Mouse (Mus musculus) thymus, postnatal 10 days (tissue): ENCODE data around the gene Ttc36.
A peak's percentile ranks its signal among the peaks of the same experiment; 100 is the strongest.

Experiments used
- DNase-seq, 2 experiments: peaks; one replicate each; pipeline ENCODE4 v3.0.0; 2021; ENCODE audit warnings: low spot score in 2 of 2

Ttc36 gene

DNA sequence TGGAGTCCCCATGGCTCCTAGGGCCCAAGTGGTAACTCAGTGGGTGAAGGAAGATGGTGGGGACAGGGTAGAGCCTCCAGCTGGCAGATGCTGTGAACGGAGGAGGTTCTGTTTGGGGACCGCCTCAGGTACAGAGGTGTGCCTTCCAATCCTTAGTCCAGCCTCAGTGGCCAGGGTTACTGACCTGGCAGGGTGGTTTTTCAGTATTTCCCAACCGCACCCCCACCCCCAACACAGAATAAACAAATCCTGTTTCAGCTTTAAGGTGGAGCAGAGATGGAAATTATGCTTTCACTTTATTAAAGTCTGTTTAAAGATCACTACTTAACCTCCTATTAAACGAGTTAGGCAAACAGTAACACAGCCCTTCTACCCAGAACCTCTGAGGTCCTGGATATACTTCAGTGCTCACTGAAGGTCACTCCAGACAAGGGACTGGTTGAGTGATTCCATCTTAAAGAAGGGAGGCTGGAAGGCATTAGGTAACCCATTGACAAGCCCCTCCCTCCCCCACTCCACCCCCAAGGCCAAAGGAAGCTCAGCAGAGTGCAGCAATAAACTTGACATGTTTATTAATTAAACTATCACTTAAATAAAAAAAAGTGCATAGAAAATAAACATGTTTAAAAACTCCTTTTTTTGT lies at the start of gene Ttc36:
Gene Ttc36 (minus strand): TSS at position 265 of the 643 bp plus-strand sequence.
- no peak for DNase-seq

DNA sequence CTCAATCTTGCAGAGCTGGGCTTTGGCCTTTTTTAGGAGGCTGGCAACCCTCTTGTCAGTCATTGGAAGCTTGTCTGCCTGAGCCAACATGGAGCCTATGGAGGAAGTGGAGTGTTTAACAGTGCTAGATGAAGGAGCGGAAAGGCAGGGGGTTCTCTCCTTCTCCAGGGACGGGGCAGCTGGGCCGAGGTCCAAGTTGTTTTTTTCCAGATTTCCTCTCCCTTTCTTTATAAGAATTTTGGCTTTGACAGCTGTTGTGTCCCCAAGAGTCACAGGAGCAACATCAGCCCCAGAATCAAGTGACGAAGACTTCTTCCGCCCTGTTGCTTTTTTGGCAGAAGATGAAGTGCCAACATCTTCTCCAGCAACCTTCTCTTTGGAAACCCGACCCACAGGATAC lies 44.6 kb upstream of the Ttc36 start:
- DNase-seq, result no peak

DNA sequence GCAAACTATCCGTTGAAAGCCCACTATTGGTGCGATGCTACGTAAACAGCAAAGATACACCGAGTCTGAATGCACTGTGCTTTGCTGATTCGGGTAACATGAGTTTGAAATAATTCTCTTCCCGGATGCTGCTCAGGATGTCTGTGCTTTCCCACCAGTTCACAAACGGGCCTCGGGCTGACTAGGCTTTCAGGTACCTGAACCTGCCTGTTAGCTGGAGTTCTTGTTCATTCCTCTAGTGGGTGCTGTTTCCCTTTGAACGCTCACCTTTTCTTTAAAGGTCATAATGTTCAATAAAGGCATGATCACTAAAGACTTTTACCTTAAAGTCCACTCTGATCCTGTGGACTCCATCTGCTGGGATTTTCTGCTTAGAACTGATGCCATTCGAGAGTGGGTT lies 38.4 kb upstream of the Ttc36 start:
- DNase-seq, result peak in 1 of 2 experiments; percentile 41

DNA sequence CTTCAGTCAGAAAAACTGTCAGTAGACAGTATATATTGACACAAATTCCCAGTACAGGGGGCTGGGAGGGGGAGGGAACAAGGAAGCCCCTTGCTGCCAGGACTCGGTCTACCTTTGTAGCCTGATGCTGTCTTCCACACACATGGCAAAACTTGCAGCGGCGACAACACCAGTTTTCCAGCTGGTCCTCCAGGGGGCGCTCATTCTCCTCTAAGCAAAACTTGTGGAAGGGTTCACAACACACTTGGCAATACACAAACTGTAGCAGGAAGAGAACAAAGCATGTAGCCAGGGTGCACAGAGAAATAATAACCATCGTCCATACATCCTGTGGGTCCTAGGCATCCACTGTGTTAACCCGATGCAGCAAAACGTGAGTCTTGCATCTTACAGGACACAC lies 33.6 kb upstream of the Ttc36 start:
- DNase-seq, result peak; percentile 60 to 84

DNA sequence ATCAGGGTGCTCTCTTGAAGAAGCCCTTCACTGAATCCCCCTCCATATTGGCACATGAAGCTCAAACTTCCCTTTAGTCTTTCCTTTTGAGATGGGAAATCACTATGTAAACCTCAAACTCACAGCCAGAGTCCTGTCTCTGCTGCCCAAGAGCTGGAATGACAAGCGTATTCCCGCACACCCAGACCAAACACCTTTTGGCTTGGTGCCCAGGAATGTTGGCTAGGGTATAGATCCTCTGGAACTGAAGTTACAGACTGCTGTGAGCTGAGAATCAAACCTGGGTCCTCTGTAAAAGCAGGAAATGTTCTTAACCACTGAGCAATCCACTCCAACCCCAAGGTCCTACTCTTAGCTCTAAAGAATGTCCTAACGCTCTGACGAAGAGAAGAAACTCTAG lies 29.5 kb upstream of the Ttc36 start:
- DNase-seq, result no peak

DNA sequence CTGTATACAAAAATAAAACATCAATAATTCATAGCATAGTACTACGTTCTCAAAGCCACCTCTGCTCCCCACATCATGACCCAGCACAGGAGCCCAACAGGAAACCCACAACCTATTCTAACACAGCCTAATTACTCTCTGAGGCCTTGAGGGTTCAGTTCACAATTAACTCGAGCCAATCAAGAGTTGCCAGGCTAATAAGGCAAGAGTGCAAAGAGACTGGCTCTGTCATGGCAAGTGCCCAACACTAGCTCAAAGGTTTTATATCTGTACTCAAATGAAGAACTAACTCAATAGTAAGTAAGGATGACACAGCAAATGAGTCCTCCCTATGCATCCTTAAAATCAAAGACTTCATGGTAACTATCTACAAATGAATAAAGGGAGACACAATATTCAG lies 27.6 kb upstream of the Ttc36 start:
- DNase-seq, result no peak

DNA sequence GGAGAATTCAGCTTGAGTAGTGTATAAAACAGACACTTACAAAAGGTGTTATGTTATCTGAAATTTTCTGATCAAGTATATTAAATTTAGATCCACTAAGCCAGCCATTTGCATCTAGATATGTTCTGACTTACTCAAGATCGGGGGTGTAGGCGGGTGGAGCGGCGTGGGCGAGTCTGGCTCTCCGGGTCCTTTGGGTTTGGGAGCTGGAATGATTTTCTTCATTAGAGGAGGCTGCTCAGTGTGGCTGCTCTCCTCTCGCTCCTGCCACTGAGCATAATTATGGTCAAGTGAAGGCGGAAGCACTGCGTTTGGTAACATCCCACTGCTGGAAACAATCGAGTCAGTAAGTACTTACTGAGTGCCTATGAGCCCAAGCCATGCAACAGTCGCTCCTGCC lies 26.1 kb upstream of the Ttc36 start:
- DNase-seq, result no peak

DNA sequence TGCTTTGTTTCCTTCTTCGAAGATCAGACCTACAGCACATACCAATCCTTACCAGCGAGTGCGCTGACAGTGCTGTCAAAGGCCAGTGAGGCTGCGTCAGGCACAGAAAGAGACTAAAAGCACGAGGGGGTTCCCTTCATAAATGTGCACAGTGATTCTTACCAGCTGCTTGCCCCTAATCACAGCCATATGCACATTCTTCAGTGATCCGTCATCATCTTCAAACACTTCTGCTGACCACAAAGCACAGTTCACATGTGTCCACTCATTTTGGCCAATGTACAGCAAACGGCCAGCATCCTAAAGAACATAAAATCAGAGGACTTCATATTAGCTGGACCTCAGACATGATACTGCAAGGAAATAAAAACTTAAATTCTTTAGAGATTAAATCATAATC lies 23.8 kb upstream of the Ttc36 start:
- DNase-seq, result no peak

DNA sequence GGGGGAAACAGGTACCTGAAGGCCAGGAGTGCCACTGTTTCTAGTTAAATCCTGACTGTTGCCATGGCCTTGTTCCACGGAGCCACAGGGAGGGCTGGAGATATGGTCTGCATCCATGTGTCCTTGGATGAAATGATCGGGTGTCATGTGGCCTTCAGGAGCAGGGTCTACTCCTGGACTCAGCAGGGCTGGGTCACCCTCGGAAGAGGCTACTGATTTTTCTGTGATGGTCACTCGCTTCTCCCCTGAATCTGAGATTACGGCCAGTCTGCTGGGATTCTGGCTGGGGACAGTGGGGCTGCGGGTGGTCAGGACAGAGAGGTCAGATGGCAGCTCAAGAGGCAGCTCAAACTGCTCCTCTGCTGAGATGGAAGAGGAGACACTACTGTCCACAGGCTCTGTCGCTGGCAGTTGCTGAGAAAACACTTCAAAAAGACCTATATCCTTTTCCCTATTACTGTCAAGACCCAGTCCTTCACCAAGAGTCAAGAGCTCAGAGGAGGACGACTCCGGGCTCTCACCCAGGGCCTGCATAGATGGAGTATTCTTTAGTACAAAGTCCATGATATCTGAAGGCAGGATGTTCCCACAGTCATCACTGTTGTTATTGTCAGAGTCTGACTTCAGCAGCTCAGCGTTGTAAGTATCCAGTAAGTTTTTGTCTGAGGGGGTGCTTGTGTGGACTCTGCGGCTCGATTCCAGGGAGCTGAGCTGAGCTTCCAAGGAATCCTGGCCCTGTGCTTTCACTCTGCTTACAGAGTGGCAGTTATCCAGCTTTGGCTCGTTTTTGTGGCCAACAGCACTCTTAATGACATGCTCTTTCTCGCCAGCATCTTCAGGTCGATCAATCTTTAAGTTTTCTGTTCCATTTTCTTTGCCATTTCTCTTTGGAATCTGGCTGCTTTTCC lies 17.3 kb upstream of the Ttc36 start:
- DNase-seq, result no peak

DNA sequence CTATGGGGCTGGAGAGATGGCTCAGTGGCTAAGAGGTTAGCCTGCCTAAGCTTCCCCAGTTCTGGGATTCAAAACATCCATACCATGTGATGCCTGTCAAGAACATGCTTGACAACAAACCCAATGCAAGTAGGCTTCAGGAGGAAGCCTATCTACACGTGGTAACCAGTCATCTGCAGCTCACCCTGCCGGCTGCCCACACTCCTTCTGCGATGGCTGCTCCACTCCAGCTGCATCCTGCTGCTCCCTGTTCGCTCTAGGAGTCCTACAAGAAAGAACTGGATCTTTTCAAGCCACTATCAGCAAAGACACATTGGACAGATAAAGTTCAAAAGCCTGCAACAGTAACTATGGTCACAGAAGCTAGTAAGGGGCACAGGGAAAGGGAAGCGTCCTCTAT lies 14.7 kb upstream of the Ttc36 start:
- no peak for DNase-seq

DNA sequence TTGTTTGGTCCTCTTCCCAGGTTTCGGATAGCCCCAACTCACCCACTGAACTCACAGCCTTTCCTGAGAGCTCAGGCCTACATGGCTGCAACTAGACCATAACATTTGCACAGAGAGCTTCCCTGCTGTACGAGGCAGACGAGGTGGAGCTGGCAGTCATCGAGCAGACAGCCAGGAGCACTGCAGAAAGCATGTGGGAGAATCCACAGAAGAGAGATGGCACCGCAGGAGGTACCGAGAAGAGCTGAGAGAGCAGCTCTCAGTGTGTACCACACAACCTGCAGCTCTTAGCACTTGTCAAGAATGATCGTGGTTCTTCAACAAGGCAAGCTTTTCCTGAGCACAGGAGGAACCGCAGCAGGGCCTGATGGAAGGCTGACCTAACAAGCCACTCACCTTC lies 11.3 kb upstream of the Ttc36 start:
- no peak for DNase-seq

DNA sequence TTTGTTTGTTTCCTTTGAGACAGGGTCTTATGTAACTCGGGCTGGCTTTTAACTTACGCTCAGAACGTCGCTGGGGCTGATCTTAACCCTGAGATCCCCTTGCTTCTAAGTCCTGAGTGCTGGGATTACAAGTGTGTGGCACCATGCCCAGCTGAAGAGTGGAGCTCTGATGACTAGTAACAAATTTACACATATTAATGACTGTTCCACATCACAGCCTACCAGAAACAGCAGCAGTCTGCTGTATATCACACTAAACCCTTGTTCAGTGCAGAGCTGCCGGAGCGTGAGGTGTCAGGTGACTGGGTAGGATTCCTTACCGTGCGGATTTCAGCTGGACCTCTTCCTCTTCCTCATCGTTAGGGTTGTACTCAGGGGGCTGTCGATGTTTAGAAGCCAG lies 7.4 kb upstream of the Ttc36 start:
- no peak for DNase-seq

DNA sequence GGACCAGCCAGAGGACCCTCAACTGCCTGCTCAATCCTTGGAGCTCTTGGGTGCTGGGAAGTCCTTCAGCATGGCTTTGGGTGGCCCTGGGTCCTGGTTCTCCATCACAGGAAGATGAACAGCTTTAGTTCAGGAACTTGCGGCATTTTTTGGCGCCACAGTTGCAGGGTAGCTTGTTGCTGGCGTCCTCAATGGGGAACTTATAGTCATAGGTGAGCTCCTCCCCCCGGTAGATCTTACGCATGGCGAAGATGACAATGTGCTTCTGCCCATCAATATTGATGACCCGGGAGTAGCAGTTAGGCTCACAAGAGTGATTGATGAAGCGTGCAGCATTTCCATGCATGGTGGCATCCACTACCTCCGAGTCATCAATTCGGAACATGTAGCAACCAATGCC lies 4.9 kb upstream of the Ttc36 start:
- DNase-seq, result no peak

DNA sequence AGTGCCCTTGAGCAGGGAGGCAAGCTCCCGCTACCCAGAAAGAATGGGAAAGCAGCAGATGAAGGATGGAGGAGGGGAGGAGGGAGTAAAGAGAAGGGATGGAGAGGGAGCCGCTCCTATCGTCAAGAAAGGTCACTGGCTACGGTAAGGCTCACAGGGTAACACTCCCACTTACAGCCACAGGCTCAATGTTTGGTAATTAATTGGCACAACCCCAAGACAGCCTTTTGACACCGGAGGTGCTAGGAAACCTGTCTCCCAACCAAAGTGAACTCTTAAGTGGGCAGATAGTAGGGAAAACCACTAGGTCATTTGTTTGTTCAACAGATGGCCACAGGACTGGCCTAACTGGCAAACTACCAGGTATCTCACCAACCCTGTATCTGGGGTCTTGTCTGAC lies 4.3 kb upstream of the Ttc36 start:
- no peak for DNase-seq

DNA sequence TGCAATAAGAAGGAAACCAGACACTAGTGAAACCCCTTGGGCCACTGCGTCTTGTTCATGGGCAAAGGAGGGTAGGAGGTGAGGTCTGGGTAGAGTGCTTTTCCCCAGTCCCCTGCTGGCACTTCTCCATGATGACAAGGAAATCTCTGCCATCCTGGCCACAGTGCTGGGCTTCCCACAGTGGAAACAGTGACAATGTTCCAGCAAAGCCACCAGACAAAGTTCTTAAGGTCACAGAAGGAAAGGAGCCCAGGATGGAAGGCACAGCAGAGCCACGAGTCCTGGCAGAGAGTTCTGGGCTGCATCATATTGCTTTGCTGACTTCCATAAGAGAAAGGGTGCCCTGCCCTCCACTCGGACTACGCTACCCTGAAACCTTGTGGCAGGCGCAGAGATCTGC lies 2.7 kb upstream of the Ttc36 start:
- DNase-seq, result no peak

DNA sequence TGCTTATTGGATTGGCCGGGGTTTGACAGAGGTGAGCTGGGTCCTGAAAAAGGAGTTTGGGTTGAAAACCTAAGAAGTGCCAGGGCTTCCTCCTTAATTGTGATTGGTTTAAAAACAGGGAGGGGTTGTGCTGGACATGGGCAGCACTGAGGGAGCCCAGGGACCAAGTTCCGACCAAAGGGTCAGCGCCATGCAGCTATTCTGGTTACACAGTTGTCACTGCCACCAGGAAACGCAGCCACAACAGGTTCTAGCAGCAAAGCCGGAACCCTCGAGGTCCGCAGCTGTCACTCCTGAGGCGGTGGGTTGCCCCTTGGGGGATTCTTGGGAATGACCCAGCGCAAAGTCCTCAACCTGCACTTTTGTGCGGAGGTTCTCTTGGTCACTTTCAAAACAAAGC lies 1.8 kb upstream of the Ttc36 start:
- DNase-seq, result no peak

DNA sequence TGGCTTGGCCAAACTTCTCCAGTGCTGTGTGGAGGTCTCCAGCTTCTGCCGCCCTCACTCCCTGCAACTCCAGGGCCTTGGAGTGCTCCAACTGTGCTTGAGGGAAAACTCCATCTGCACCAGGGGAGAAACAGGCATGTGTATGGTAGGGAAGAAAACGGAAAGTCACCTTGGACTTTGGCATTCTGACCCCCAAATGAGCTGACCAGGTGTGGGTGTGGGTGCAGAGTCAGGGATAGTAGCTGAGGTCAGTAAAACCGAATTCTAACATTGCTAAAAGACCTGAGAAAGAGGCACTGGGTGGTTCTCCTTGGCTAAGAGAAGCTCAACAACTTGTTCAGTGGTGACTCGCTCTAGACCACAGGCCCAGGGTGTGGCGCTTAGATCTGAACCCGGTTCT lies 1.2 kb downstream of the Ttc36 start:
- no peak for DNase-seq

DNA sequence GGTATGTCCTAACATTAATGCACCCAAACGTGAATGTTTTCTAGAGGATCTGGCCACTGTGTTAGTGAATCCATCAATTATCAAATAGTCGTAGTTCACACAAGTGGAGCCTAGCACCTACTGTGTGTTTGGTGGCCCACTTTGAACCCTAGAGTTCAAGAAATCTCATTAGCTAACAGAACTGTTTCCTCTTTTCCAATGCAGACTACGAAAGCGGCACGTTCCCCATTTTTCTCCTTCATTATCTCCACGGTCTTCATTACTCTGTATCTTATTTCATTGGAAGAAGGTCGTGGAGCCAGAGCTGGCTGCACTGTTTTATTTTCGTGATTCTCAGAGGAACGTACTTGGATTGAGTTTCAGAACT lies 2.9 kb downstream of the Ttc36 start:
- no peak for DNase-seq

DNA sequence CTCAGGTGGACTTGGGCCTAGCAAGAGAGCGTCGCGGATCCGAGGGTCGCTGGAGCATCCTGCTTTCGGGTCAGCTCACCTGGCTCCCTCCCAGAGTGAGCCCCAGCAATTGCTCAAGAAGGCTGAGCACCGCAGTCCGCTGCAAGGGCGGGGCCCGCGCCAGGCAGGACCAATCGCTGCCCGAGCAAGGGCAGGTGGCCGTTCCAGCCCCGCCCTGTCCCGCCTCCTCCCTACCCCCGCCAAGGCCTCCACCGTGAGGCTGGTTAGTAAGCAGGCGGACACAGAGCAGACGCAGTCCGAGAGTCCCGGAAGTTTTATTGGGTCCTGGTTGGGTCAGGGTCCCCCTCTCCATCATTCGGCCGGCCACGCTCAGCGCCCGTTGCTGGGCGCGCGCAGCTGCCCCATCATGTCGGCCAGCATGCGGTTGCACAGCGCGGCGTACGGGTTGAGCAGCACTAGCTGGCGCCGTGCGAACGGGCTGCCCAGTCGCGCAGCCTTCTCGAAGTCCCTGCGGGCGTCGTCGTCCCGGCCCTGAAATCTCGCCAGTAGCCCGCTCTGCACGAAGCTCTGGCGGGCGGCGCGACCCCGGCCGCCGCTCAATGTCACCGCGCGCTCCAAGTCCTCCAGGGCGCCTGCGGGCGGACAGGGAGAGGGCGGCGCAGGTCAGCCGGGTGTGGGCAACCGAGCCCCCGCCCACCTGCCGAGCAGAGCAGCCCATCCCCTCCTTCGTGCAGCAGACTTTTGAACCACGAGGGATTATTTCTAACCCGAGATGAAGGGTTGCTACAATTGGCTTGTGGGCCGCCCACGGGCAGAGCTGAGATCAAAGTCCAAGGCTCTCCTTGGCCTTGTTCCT lies 3.5 kb downstream of the Ttc36 start, which contains the start of gene Tmem25:
Gene Tmem25 (minus strand): TSS at position 206 of the 856 bp plus-strand sequence.
- peak; percentile 47 to 49 for DNase-seq

DNA sequence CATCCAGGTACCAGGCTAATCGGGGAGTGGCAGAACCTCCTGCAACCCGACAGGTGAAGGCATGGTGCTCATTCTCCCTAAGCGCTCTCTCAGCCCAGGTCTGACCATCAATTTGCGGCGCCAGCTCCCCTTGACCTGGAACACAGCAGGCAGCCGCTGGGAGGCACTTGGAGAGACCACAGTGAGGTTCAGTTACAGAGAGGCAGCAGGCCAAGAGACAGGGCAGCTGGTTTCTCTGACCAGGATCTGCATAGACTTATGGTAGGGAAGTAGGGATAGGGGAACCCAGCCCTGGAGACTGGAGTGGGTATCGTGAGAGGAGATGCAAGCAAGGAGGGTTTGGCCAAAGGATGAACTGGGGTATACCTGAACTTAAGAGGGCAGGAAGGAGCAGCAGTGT lies 4.6 kb downstream of the Ttc36 start:
- no peak for DNase-seq

DNA sequence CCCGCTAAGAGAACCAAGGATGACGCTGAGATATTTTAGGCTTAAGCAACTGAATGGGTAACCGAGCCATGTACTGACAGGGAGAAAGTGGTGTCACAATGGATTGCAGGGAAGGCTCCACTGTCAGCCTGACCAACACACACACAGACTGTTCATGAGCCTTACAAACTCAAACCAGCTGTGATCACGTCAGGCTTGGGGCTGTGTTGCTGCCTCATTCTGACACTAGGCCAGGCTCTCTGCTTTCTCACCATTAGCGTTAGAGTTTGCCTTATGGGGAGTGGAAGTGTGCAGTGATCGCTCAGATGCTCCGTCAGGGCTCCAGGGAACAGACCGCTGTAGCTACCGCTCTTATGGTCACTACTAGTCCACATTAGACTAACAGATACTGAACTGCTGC lies 10.0 kb downstream of the Ttc36 start:
- DNase-seq, result no peak
